Mouse (Mus musculus): ENCODE measurements around the gene Spag9. TPM values are rescaled to one million over a fixed set of nuclear protein-coding genes. Genes with fewer than 3 reads are reported as not detected.

Gene Spag9
- total and polyA plus RNA-seq, 3 experiments = 23.9 to 155 (median 131) TPM

GRCm38 (mm10) chr11:94127966-94128365 is 132.1 kb downstream of the Spag9 start:
- TF ChIP-seq CTCF (IDR thresholded peaks at IDR 0.05) (peak; percentile 92), POLR2A (IDR thresholded peaks at IDR 0.05; ENCODE audit: insufficient read depth, low read depth, low read length) (no peak), EP300 (IDR thresholded peaks at IDR 0.05; ENCODE audit: insufficient read depth, low read depth, low read length) (peak; percentile 67; the same call in 1 of the 2 replicates)
- intact Hi-C loops (cut with DNase I) = loop anchor here (1.0 kb wide), 1 partner anchor 149 kb away; no protein-coding TSS in a partner anchor
- peak; percentile 73 to 80 for DNase-seq
- Histone ChIP-seq H3K27me3 (ENCODE audit: control insufficient read depth, insufficient read depth, low read length) (no peaks in the 10 kb centered on the region), H3K27ac (no peak overlapping the region), H3K36me3 (ENCODE audit: control insufficient read depth, insufficient read depth, low read length) (no peaks in the 10 kb centered on the region; the same call in 1 of the 2 replicates), H3K9ac (ENCODE audit: low read depth, low read length) (no peak overlapping the region), H3K4me3 (no peak overlapping the region), H3K4me1 (ENCODE audit: control insufficient read depth, insufficient read depth, low read length) (peaks cover 3% of the 10 kb centered on the region), H3K79me2 (replicated peaks; ENCODE audit: control insufficient read depth, insufficient read depth, low read length) (no peaks in the 10 kb centered on the region)
- 35% methylated on average over 5 of the region's 5 CpGs for whole genome bisulfite sequencing

DNA sequence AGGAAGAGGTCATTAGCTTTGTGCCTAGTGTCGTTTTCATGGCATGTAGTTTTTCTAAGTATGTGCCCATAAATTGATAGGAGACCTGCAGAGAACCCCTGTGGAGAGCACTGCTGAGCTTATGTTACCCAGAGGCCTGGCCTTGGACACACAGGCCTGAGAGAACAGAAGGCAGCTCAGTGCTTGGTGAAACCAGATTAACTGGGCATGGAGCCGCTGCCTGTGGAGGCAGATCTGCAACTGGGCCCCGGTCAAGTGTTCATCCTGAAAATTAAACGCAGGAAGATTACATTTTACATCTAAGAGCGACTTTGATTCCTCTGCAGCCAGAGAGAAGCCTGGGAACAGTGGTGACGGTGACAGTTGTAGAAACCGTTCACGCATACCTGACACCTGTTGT is 132.6 kb downstream of the Spag9 start:
- no peak for TF ChIP-seq POLR2A (IDR thresholded peaks at IDR 0.05; ENCODE audit: insufficient read depth, low read depth, low read length)
- H3K4me3 ChIP-seq = no peak overlapping the region
- 90% methylated on average over 8 of the region's 8 CpGs for WGBS
- H3K79me2 ChIP-seq (replicated peaks; ENCODE audit: control insufficient read depth, insufficient read depth, low read length) = no peaks in the 10 kb centered on the region
- no peak overlapping the region for H3K9ac ChIP-seq (ENCODE audit: low read depth, low read length)
- intact Hi-C loops (cut with DNase I) = loop anchor here (1.0 kb wide), 1 partner anchor 149 kb away; no protein-coding TSS in a partner anchor
- no peak overlapping the region for H3K27ac ChIP-seq
- H3K36me3 ChIP-seq (ENCODE audit: control insufficient read depth, insufficient read depth, low read length) = no peaks in the 10 kb centered on the region; the same call in 1 of the 2 replicates
- no peaks in the 10 kb centered on the region for H3K27me3 ChIP-seq (ENCODE audit: control insufficient read depth, insufficient read depth, low read length)
- peaks cover 3% of the 10 kb centered on the region for H3K4me1 ChIP-seq (ENCODE audit: control insufficient read depth, insufficient read depth, low read length)
- DNase-seq = no peak

- Histone ChIP-seq H3K9ac (ENCODE audit: low read depth, low read length) (no peak overlapping the region), H3K79me2 (replicated peaks; ENCODE audit: control insufficient read depth, insufficient read depth, low read length) (no peaks in the 10 kb centered on the region), H3K36me3 (ENCODE audit: control insufficient read depth, insufficient read depth, low read length) (no peaks in the 10 kb centered on the region; the same call in 1 of the 2 replicates), H3K27ac (peak overlapping the region; percentile 28; the same call in 1 of the 2 replicates), H3K27me3 (ENCODE audit: control insufficient read depth, insufficient read depth, low read length) (no peaks in the 10 kb centered on the region), H3K4me3 (no peak overlapping the region), H3K4me1 (ENCODE audit: control insufficient read depth, insufficient read depth, low read length) (peaks cover 6% of the 10 kb centered on the region)
- DNase-seq = peak; percentile 61
- intact Hi-C loops (cut with DNase I) = loop anchor here (1.0 kb wide), 1 partner anchor 97 kb away; no protein-coding TSS in a partner anchor
- WGBS = 63% methylated on average over 12 of the region's 12 CpGs
- TF ChIP-seq EP300 (IDR thresholded peaks at IDR 0.05; ENCODE audit: insufficient read depth, low read depth, low read length) = 0 out of 2 replicates have a peak, but pooled peaks have one; percentile 79
- TF ChIP-seq POLR2A (IDR thresholded peaks at IDR 0.05; ENCODE audit: insufficient read depth, low read depth, low read length) = no peak
- peak; percentile 93 for TF ChIP-seq CTCF (IDR thresholded peaks at IDR 0.05)
Measured at GRCm38 (mm10) chr11:94129261-94130059, 133.6 kb downstream of the Spag9 start.

DNA sequence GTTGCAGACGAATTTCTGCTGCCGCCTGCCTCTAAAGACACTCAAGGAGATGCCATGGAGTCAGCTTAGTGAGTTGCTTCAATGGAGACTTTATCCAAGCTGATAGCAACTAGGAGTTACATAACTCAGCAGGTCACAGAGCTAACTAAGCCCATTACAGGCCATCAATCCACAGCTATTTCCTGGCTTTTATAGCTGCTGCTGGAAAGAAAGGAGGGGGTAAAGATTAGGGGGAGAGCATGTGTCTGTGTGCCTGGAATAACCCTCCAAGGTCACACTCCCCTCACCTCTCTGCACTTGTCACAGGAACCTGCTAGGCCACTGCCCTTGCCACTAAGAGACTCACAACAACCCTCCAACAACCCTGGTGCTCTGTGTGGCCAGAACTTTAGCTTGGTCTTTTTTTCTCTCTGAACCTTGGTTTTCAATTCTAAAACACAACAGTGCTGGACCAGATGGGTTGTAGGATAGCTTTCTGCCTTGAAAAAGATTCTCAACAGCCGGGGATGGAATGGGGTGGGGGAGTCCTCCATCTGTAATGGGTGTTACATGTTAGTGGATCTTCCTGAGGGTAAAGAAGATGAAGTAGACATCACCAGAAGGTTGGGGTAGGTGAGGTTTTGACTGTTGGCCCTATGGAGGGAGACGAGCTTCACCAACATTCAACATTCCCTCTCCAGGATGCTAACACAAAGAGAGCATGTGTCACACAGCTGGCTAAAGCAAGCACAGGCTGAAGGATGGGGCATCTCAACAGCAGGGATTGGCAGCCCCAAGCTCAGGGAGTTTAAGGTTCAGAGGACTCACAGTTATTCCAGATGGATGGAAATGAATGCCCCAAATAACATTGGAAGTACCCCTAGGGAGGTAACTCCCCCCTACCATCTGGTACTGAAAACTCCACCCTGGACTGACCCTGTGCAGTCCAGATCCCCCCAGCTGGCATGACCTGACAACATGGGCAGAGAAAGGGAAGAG is 134.5 kb downstream of the Spag9 start:
- Histone ChIP-seq H3K4me3 (no peak overlapping the region), H3K79me2 (replicated peaks; ENCODE audit: control insufficient read depth, insufficient read depth, low read length) (no peaks in the 10 kb centered on the region), H3K27me3 (ENCODE audit: control insufficient read depth, insufficient read depth, low read length) (no peaks in the 10 kb centered on the region), H3K36me3 (ENCODE audit: control insufficient read depth, insufficient read depth, low read length) (no peaks in the 10 kb centered on the region), H3K27ac (peak overlapping the region; percentile 28; the same call in 1 of the 2 replicates), H3K4me1 (ENCODE audit: control insufficient read depth, insufficient read depth, low read length) (peaks cover 8% of the 10 kb centered on the region), H3K9ac (ENCODE audit: low read depth, low read length) (no peak overlapping the region)
- no peak for DNase-seq
- TF ChIP-seq CTCF (IDR thresholded peaks at IDR 0.05) (no peak), POLR2A (IDR thresholded peaks at IDR 0.05; ENCODE audit: insufficient read depth, low read depth, low read length) (0 out of 2 replicates have a peak, but pooled peaks have one; percentile 20)
- intact Hi-C loops (cut with DNase I) = no loop called here
- WGBS = 66% methylated on average over 4 of the region's 4 CpGs

DNA sequence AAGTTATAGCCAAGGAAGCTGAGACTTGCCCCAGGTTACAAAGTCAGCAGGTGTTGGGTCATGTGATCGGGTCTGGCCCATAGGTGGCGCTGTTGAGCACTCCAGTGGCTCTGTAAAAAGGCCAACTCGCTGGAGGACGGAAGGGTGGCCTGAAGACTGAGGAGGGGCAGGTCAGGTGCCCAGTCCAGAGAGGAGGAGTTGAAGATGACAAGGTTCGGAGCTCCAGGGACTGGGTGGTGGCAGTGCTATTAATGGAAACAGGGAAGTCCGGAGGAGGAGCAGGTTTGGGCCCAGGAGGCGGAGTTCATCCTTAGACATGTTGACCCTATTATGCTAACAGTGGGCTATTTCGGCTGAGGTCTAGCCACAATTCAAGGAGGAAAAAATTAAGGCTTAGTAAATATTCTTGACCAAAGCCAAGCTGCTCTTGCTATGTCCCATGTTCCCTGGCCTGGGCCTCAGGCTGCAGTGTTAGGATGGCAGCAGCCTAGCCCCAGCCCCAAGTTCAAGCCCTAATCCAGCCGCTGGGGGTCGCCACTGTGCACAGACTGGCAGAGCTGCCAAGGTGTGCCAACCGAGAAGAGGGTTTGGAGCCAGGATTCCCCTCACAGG is 137.6 kb downstream of the Spag9 start:
- WGBS = 6% methylated on average over 11 of the region's 11 CpGs
- peak overlapping the region; percentile 95 for H3K27ac ChIP-seq
- H3K9ac ChIP-seq (ENCODE audit: low read depth, low read length) = peak overlapping the region; percentile 15; the same call in 1 of the 2 replicates
- intact Hi-C loops (cut with DNase I) = loop anchor here (1.0 kb wide), 1 partner anchor 79 kb away; no protein-coding TSS in a partner anchor
- H3K36me3 ChIP-seq (ENCODE audit: control insufficient read depth, insufficient read depth, low read length) = no peaks in the 10 kb centered on the region
- H3K79me2 ChIP-seq (replicated peaks; ENCODE audit: control insufficient read depth, insufficient read depth, low read length) = no peaks in the 10 kb centered on the region
- peaks cover 21% of the 10 kb centered on the region for H3K4me1 ChIP-seq (ENCODE audit: control insufficient read depth, insufficient read depth, low read length)
- peak; percentile 90 to 91 for DNase-seq
- H3K27me3 ChIP-seq (ENCODE audit: control insufficient read depth, insufficient read depth, low read length) = no peaks in the 10 kb centered on the region
- H3K4me3 ChIP-seq = no peak overlapping the region; the same call in 1 of the 2 replicates
- peak; percentile 70 for TF ChIP-seq CTCF (IDR thresholded peaks at IDR 0.05)
- TF ChIP-seq POLR2A (IDR thresholded peaks at IDR 0.05; ENCODE audit: insufficient read depth, low read depth, low read length) = no peak
- peak; percentile 98 for TF ChIP-seq EP300 (IDR thresholded peaks at IDR 0.05; ENCODE audit: insufficient read depth, low read depth, low read length)

Measured in heart, adult 2 months (tissue).